Mouse (Mus musculus): ENCODE measurements around the gene Mmp28.

Gene Mmp28

DNA sequence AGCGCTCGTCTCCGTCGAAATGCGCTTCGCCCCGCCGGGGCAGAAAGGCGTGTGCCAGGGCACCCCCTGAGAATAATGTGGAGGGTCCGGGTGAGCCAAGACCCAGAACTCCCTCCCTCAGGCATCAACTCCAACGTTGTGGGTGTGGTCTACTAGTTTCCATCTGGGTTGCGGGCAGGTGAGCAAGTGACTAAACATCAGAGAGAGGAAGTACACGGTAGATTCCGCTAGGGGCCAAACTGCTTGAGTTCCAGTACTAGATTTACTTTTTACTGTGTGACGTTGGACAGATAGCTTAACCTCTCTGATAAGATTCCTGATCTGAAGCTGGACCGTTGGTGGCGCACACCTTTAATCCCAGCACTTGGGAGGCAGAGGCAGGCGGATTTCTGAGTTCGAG lies 17.9 kb downstream of the Mmp28 start:
- DNase-seq: no peak

DNA sequence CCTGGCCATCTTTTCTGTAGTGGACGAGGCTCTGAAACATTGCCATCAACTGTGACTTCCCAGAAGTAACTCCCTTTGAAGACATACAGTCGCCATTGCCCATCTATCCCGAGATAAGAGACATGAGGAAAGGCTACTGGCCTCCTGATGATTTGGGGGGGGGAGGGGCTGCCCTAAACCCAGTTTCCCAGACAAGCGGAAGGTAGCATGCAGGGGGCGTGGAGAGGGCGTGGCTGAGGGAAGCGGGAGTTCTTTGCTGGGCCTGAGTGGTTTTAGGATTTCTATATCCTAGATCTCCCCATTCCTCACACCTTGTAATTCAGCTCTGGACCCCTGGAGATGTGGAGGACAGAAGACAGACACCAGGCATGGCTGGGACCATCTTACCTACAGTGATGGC lies 19.0 kb downstream of the Mmp28 start:
- peak; percentile 31 for DNase-seq

DNA sequence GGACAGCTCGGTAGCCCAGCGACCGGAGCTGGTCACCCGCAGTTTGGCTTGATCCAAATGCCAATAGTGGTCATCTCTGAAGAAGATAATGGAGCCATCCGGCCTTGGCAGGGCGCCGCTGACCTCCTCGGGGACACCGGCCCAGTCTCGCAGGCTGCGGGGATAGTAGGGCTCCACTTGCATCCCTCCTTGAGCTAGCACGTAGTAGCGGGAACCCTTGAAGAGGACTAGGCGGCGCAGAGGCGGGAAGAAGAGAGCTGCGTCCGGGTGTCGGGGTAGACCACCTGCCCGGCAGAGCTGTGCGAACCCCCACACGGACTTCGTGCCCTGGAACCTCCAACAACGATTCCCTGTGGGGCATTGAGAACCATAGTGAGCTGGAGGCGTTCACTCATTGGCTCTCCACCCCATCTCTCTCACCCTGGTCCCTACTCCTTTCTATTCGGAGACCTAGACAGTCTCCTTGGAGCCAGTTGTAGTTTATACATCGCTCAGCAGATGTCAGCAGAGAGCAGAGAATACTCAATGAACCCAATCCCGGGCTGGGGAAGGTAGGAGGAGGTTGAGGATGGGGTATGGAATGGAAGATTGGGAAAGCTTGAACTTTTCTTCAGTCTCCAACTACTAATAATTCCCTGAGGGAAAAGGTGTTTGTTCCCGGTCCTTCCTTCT lies 20.1 kb downstream of the Mmp28 start:
- DNase-seq: peak; percentile 62

DNA sequence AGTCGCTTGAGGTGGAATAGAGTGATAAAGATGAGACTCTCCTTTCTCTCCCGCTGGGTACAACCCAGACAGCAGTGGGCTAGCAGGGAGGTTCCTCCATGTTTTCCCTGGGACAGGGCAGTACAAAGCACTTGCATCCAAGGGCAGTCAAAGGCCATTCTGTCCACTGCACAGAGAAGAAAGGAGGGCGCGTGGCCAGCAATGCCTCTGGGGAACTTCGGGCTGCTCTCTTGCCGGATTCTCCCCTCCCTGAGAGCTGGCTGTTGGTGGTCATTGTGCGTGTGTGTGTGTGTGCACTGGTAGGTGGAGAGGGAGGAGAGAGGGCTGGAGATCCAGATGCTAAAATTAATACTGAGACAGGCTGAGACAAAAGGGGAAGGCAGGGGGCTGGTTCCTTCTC lies 21.6 kb downstream of the Mmp28 start:
- no peak for DNase-seq

DNA sequence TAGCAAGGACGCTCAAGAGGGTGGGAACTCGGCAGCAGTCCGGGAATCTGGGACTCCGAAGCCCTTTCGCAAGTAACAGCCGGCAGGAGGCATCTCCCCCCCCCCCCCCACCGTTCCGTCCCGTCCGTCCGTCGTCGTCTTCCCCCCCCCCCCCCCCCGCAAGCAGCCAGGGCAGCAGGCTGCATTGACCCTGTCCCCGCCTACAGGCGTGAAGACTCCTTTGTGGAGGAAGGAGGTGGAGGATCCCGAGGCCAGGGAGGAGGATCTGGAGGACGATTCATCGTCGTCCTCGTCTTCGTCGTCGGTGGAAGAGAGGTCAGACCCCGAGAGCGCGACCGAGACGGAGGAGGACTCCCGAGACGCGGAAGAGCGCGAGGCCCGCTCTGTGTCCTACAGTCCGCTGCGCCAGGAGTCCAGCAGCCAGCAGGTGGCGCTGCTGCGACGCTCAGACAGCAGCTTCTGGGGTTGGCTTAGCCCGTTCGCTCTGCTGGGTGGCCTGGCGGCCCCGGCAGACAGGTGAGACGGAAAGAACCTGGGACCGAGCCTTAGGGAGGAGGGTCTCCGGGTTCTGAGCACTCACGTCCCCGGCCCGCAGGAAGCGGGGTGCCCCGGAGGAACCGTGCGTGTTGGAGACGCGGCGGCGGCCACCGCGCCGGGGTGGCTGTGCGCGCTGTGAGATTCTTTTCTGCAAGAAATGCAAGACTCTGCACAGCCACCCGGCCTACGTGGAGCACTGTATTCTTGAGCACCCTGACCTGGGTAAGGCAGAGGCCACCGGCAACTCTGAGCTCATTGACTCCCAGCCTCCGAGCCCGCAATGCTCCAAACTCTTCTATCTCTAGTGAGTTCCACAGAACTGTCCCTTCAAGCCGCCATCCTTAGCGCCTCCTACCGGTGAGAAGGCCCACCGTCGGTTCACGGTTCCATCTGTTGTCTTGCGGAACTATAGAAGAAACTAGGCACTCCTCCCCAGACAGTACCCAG lies 22.5 kb downstream of the Mmp28 start:
- DNase-seq: peak; percentile 89

DNA sequence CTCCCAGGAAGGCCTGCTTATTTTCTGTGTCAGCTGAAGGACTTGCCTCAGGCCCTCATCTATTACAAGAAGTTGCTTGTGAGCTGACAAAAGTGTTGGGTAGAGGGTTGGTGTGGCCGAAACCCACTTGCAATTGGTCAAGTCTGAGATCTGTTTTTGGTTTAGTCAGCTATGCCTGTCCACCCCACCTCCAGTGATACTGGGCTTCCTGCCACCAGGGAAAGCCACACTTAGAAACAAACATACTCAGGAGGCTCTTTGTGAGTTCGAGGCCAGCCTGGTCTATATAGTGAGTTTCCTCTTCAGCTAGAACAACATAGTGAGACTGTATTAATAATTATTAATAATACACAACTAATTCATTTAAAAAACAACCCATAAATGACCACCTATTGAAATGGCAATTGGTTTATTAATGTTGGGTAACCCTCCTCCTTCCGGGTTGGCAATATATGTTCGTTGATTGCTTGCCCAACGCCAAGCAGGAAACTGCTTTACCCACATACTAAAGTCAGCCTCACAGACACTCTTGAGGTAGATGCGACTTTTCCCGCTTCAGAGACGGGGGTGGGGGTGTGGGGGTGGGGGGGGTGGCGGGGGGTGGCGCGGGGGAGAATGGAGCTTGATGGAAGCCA lies 23.3 kb downstream of the Mmp28 start:
- no peak for DNase-seq

DNA sequence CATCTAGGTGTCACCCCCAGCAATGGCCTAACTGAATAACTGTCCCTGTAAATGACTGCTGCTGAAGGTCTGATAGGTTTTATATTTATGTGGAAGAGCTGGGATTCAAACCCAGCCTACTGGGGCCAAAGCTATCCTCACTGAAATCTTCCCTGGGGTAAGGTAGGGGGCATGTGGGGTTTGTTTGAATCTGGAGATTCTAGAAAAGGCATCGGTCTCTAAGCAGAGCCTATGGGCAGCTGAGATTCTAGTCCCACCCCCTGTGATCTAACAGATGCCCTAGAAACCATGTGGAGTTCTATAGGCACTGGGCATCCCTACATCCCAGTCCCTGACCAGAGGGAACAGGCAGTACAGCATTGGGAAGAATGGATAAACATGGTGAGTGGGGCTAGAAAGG lies 25.5 kb downstream of the Mmp28 start, which contains the start of gene 1700020L24Rik:
1700020L24Rik (plus strand) TSS at position 301 of the 400 bp plus-strand sequence.
- no peak for DNase-seq

DNA sequence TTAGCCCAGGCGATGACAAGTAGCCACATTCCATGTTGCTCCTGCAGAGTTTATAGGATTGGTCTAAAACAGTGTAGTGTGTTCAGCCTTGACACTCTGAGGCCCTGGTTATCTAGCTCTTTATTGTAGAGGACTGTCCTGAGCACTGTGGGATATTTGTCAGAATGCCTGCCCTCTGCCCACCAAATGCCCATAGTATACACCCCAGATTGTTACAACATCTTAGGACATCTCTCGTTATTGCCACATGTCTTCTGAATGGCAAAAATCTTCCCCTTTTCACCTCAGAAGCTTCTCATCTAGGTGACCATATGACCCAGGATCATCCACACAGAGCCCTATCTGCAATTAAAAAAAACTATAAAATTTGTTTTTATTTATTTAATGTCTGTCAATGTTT lies 30.3 kb downstream of the Mmp28 start:
- no peak for DNase-seq

DNA sequence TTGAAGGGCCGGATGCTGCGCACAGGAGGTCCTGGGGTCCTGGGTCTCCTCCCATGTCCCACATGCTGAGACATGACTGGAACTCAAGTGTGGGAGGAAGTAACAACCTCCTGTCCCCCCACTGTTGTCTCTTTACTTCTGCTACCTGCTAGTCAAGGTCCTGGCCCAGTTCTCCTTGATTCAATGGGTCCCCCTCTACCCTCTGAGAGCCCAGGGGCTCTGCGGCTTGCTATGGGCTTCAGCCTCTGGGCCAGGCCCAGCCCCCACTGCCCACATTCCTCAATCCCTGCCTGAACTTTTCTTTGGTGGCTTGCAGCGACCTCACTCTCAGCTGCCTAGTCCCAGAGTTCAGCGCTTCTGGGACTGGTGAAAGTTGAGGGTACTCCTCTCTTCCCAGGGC lies 33.5 kb downstream of the Mmp28 start, which contains the start of gene Gas2l2:
Gas2l2 (minus strand) TSS at position 101 of the 400 bp plus-strand sequence.
- no peak for DNase-seq

DNA sequence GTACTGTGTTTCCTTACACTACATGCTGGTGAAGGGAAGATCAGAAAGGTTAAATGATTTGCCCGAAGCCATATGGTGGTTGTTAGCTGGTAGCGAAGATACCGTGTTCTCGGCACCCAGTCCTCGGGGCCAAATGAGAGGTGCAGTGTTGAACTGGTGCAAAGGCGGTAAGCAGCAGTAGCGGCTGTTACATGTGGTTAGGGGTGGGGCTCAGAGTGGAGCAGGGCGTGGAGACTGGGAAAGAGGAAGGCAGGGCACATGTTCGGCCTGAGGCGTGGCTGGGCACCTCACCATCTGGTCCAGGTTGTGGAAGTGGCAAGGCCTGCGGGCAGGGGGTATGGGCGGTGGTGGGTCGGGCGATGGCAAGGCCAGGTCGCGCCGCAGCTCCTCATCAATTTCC lies 35.9 kb downstream of the Mmp28 start:
- DNase-seq: peak; percentile 26

DNA sequence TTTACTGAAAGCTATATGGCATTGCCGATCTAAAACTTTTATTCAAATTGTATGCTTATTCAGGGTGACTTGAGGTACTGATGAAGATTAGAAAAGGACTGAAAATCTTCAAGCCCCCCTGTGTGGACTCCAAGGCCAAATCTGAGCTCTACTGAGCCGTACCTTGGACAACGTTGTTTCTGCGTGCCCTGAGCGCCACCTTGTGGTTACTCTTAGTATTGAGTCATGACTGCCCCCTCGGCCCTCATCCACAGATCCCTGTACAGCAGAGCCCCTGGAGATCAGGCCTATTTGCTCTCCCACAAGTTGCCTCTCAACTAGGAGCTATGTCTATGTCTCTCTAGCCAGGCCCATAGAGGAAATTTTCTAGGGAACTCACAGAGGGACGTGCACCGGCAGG lies 38.2 kb downstream of the Mmp28 start:
- peak; percentile 69 for DNase-seq

DNA sequence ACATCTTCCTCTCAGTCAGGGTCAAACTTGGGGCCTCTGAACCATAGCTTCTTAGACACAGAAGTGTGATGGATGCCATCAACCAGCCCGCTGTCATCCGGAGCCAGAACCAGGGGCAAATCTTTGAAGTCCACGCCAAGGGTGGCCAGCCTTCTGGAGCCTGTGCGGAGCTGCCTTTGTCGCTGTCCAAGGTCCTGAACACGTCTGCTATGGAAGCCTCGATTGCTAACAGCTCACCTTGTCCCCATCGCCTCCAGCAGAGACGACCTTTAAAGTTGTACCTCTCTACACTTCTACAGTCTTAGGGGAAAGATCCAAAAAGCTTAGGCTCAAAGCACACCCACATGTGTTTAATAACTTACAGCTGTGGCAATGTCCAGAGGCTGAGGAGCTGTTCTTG lies 41.6 kb downstream of the Mmp28 start:
- peak; percentile 74 for DNase-seq

DNA sequence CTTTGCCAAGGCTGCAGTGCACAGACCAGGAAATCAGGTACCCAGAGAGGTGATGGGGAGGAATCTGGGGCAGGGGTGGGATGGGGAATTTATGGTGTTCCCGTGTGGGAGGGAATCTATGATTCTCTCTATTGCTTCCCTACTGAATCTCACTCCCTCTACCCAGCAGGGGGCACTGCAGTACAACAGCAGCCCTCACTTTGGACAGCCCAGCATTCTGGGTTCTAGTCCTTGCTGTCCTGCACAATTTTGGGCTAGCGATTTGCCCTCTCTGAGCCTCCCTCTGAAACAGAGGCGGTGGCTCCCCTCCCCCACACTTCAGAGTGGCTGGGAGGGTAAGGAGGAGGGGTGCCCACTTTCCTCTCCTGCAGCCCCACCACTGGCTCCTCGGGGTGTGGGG lies 42.5 kb downstream of the Mmp28 start:
- peak; percentile 29 for DNase-seq

DNA sequence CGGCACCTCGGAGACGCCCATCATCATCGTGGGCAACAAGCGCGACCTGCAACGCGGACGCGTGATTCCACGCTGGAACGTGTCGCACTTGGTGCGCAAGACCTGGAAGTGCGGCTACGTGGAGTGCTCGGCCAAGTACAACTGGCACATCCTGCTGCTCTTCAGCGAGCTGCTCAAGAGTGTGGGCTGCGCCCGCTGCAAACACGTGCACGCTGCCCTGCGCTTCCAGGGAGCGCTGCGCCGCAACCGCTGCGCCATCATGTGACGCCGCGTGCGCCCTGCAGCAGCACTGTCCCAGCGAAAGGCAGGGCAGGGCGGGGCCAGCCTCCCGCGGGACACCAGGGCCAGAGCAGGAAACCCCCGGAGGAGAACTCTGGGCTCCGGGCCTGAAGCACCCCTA lies 44.3 kb downstream of the Mmp28 start:
- DNase-seq: peak; percentile 20

DNA sequence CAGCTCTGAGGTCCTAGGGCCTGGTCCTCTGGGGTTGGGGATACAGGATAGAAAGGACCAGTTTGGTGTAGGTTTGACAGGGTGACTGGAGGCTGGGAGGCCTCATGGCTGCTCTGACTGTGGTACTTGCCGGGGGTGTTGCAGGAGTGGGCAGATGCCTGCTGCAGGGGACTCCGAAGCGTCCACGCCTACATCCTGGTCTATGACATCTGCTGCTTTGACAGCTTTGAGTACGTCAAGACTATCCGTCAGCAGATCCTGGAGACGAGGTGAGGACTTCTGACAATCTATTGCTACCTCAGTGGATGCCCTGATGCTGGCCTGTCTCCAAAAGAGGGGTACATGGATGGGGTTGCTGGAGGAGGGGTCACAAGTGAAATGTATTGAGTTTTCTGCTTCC lies 45.2 kb downstream of the Mmp28 start:
- DNase-seq: no peak

DNA sequence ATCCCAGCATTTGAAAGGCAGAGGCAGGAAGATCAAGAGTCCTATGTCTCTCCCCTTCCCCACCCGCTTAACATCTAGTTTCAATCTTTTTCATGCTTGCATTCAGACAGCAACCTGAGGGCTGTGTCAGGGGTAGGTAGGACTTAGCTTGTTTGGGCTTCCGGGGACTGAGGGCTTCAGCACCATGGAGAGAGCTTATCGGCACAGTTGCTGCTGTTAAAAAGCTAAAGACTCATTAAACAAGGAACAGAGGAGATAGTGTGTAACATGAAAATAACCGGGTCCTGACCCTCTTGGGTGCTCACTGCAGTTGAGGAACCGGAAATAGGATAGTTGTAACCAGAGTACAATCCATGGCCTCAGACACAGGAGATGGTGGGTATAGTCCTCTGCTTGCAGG lies 45.8 kb downstream of the Mmp28 start:
- DNase-seq: peak; percentile 63

DNA sequence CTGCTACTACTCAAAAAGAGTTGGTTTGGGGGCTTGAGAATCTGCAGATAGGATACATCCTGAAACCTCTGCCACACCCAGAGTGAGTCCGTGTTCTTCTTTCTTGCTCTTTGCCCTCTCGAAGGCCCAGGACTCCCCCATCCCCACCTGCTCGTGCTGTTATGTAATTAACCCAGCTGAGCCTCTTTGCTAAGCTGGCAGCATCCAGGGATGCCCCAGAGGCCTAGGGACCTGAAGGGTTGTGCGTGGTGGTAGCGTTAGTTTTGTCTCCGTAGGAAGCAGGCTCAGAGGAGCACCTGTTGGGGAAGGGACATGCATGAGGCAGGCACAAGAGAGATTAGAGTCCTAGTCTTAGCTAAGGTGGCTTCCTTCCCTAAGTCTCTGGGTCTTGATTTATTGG lies 52.4 kb downstream of the Mmp28 start:
- DNase-seq: no peak

DNA sequence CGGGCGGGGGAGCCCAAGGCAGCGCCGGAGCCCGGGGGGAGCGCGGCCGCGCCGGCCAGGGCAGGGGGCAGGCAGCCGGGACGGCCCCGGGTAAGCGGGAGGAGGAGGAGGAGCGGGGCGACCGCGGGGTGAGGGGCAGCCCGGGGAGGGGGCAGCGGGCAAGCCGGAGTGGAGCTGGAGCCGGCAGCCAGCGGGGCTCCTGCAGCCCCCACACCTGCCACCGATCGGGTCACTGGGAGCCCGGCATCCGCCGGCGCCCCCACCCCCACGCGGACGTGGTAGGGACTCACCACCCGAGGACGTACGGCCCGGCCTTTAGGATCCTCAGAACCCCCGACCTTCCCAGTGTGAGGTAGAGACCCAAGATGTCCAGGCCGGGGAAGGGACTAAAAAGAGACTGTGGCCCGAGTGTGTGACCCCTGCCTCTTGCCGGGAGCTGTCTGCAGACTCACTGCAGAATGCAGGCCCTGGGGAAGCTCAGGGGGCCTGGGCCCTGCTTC lies 53.0 kb downstream of the Mmp28 start:
- DNase-seq: no peak

DNA sequence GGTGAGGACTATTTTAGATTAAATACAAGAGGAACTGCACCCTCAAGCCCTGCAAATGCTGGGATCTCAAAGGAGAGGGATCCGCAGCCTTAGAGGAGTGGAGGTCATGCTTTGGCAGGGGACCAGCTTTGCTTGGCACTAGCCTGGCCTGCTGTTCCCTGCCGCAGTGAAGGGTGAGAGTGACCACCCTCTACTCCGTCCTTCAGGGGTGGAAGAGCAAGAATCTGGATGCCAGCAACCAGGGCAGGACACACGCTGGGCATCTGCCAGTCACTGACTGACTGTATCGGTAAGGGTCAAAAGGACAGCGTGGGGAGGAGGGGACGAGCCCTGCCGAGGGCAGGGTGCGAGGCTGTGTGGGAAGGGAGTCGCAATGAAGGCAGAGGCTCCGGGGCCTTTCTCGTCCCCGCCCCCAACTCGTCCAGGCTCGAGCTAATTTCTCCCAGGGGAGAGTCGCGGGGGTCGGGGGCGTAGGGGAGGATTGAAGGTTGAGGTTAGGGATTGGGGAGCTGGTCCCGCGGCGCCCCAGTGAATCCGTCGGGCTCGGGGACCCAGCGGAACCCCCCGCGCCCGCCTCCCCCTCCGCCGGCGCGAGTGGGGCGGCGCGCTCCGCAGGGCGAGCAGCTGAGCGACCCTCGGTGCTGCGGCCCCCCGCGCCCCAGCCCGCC lies 53.6 kb downstream of the Mmp28 start, which contains the start of gene Rasl10b:
Rasl10b (plus strand) TSS at position 51 of the 668 bp plus-strand sequence.
- peak; percentile 16 for DNase-seq

DNA sequence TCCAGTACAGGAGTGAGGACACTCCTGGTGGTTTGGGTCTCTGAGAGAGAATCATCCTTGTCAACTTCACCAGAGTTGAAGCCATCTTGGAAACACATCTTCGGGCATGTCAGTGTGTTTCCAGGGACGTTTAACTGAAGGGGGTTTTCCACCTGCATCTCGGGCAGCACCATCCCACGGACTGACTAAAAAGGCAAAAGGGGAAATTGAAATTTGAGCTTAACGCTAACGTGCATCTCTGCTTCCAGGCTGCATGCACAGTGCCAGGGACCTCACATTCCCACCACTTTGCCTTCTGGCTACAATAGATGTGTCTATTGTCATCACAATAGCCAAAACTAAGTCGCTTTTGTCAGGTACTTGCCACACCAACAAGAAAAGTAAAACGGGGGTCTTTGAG lies 54.6 kb downstream of the Mmp28 start:
- DNase-seq: no peak

DNA sequence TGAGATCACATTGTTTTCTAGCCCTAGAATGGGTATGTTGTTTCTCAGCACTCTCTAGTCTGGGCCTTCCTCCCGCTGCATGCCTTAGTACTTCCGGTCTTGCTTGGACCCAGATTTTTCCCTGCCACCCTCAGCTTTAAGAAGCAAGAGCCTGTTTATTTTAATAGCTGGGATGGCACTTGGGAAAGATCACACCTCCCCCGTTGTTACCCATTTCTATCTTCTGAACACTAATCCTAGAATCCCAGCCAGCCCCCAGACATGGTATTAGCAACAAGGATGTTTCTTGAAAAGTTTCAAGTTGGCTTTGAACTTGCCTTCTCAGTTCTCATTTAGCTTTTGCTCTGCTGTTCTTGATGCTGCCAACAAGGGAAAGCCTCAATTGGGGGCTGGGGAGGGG lies 56.5 kb downstream of the Mmp28 start:
- DNase-seq: no peak

DNA sequence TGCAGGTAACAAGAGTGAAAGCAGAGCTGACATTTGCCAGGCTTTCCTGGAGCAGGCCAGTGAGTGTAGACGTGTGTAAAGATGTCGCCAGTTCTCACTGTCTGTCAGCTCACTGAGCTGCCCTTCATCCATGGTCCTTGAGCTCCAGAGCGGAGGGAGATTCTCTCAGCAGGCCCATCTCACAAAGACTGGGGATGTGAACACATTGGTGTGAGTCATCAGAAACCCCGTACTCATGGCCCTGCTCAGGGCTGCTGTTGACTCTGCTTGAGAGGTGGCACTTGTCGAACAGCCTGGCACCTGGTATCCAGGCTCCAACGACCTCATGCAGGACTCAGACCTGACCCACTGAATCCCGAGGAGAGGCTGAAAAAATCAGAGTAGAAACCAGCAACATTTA lies 59.1 kb downstream of the Mmp28 start:
- DNase-seq: no peak

DNA sequence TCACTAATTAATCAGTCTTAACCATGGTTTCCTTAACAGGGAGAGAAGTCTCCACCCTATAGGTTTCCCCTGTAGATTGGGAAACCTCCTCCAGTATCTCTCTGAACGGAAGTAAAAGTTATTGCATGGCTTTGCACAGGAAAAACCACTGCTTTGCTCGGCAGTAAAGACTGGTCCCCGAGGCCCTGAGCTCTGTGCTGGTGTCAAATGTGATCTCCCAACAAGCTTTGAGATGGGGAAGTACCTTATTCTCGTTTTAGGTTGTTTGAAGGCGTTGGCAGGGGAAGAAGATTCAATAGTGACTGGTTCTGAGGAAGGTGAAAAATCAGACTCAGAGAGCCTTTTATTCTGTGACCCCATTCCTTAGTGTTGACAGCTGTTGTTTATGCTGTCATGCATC lies 64.1 kb downstream of the Mmp28 start:
- DNase-seq: no peak
